Mouse (Mus musculus) ES-E14 (cell line): ENCODE data around the gene Traf3ip1.

Experiments
- HCFC1 ChIP-seq: IDR thresholded peaks from 2 replicates; pipeline ENCODE4 v1.6.1; 2012; ENCODE audit warnings: low read length, inconsistent platforms, borderline replicate concordance; ENCODE audit not compliant: insufficient read depth
- MAFK ChIP-seq: IDR thresholded peaks from 2 replicates; pipeline ENCODE4 v1.6.1; 2014; ENCODE audit warnings: mild to moderate bottlenecking, low read depth, low read length, inconsistent platforms; ENCODE audit not compliant: insufficient read depth
- ZC3H11A ChIP-seq: IDR thresholded peaks from 2 replicates; pipeline ENCODE4 v1.6.1; 2012; ENCODE audit warnings: low read depth, mild to moderate bottlenecking, inconsistent platforms, low read length, borderline replicate concordance
- ZNF384 ChIP-seq: IDR thresholded peaks from 2 replicates; pipeline ENCODE4 v1.6.1; 2012; ENCODE audit warnings: low read depth, low read length, inconsistent platforms

DNA sequence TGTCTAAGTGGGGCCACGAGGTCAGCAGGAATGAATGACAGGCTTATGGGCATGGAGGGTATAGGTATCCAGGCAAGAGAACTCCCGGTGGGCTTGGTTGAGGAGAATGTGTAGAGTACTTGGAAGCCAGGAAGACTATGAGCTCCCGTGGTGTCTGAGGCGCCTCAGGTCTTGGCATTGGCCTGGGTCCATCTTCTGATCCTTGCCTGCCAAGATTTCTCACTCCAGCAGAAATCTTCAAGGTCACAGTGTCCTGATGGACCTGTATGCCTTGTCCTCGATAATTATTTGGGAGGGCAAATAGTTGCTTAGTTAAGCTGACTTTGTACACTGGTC lies 10.5 kb upstream of the Traf3ip1 start:
- TF ChIP-seq ZNF384 (no peak), HCFC1 (no peak), ZC3H11A (no peak), MAFK (no peak)
